Mouse (Mus musculus) midbrain, embryonic 14.5 days (tissue): ENCODE results near the gene Cdr2l. TPM values are rescaled to one million over a fixed set of nuclear protein-coding genes. Genes with fewer than 3 reads are reported as not detected.

Experiments
- ATAC-seq: fragments of 200-750 bp; cut with Nextera tagmentation; 2 replicates; pipeline ENCODE4 v1.8.0; 2017; ENCODE audit warnings: moderate number of reproducible peaks, moderate library complexity; ENCODE audit not compliant: low FRiP score, low TSS enrichment
- DNase-seq: peaks from one replicate; pipeline ENCODE4 v3.0.0-alpha.2; 2015
- H3K27ac ChIP-seq: fragments of 300-500 bp; sonication (generic); replicated peaks from 2 replicates; pipeline ENCODE4 v1.5.1; 2014; ENCODE audit warnings: mild to moderate bottlenecking, low read depth, low read length, moderate library complexity
- H3K27me3 ChIP-seq: fragments of 300-500 bp; sonication (generic); 2 replicates; pipeline ENCODE4 v1.6.1; 2014; ENCODE audit warnings: low read length, control low read depth, mixed read lengths; ENCODE audit not compliant: control insufficient read depth, insufficient read depth
- H3K36me3 ChIP-seq: fragments of 300-500 bp; sonication (generic); 2 replicates; pipeline ENCODE4 v1.6.1; 2014; ENCODE audit warnings: low read length, control low read depth; ENCODE audit not compliant: control insufficient read depth, insufficient read depth
- H3K4me1 ChIP-seq: fragments of 300-500 bp; sonication (generic); 2 replicates; pipeline ENCODE4 v1.6.1; 2014; ENCODE audit warnings: mild to moderate bottlenecking, antibody characterized with exemption, low read length, control low read depth; ENCODE audit not compliant: control insufficient read depth, insufficient read depth
- H3K4me2 ChIP-seq: fragments of 300-500 bp; sonication (generic); 2 replicates; pipeline ENCODE4 v1.6.1; 2014; ENCODE audit warnings: mild to moderate bottlenecking, low read length, moderate library complexity
- H3K4me3 ChIP-seq: fragments of 300-500 bp; sonication (generic); replicated peaks from 2 replicates; pipeline ENCODE4 v1.5.1; 2014; ENCODE audit warnings: low read depth, low read length
- H3K9ac ChIP-seq: fragments of 300-500 bp; sonication (generic); replicated peaks from 2 replicates; pipeline ENCODE4 v1.6.1; 2014; ENCODE audit warnings: mild to moderate bottlenecking, low read length, moderate library complexity
- H3K9me3 ChIP-seq: fragments of 300-500 bp; sonication (generic); 2 replicates; pipeline ENCODE4 v1.6.1; 2016; ENCODE audit warnings: low read length, control low read depth, mixed read lengths; ENCODE audit not compliant: control insufficient read depth
- WGBS: fragments of 180-500 bp; shearing (Covaris S2); extraction: QIAGEN DNeasy Blood & Tissue Kit; methylation state at CpG from one replicate; pipeline ENCODE4 v1.1.7; 2014; 5-methylcytosine and 5-hydroxymethylcytosine counted together
- polyA plus RNA-seq: library from polyadenylated mRNA; unstranded; fragments of >200 nt; fragmentation: Nextera tagmentation; extraction: Ambion mirVana; gene quantifications from 2 replicates; pipeline ENCODE4 v1.2.1, GENCODE M21; 2014

The Cdr2l gene
- polyA plus RNA-seq, 1 experiment from 2014 or later: 27.1 TPM

GRCm38 (mm10) chr11:115423091-115423490 lies 41.4 kb downstream of the Cdr2l start:
- ATAC-seq: no peak
- Histone ChIP-seq H3K4me2 (no peak overlapping the region), H3K9ac (no peak overlapping the region), H3K9me3 (no peaks in the 10 kb centered on the region), H3K27me3 (no peaks in the 10 kb centered on the region), H3K27ac (no peak overlapping the region), H3K4me1 (peaks cover 19% of the 10 kb centered on the region), H3K36me3 (peaks cover 46% of the 10 kb centered on the region), H3K4me3 (no peak overlapping the region)
- DNase-seq: no peak
- WGBS: 90% methylated on average over 3 of the region's 3 CpGs

GRCm38 (mm10) chr11:115424666-115425065 lies 43.0 kb downstream of the Cdr2l start:
- no peak for DNase-seq
- Histone ChIP-seq H3K4me3 (no peak overlapping the region), H3K27me3 (no peaks in the 10 kb centered on the region), H3K4me2 (no peak overlapping the region), H3K27ac (no peak overlapping the region), H3K9ac (no peak overlapping the region), H3K4me1 (peaks cover 10% of the 10 kb centered on the region), H3K36me3 (peaks cover 55% of the 10 kb centered on the region), H3K9me3 (no peaks in the 10 kb centered on the region)
- WGBS: 86% methylated on average over 7 of the region's 7 CpGs
- no peak for ATAC-seq

GRCm38 (mm10) chr11:115425671-115426070 lies 44.0 kb downstream of the Cdr2l start:
- Histone ChIP-seq H3K27me3 (no peaks in the 10 kb centered on the region), H3K4me3 (no peak overlapping the region), H3K9ac (no peak overlapping the region), H3K9me3 (no peaks in the 10 kb centered on the region), H3K27ac (no peak overlapping the region), H3K4me1 (peaks cover 9% of the 10 kb centered on the region), H3K4me2 (no peak overlapping the region), H3K36me3 (peaks cover 65% of the 10 kb centered on the region)
- 94% methylated on average over 6 of the region's 6 CpGs for WGBS
- no peak for ATAC-seq
- DNase-seq: no peak

- Histone ChIP-seq H3K9me3 (no peaks in the 10 kb centered on the region), H3K4me1 (no peaks in the 10 kb centered on the region), H3K27me3 (no peaks in the 10 kb centered on the region), H3K4me3 (0 out of 2 replicates have a peak overlapping the region, but pooled peaks have one; percentile 13), H3K9ac (peak overlapping the region; percentile 23; the same call in 1 of the 2 replicates), H3K27ac (peak overlapping the region; percentile 75), H3K4me2 (peak overlapping the region; percentile 41), H3K36me3 (peaks cover 80% of the 10 kb centered on the region)
- 36% methylated on average over 20 of the region's 20 CpGs for WGBS
- peak; percentile 48; the same call in 1 of the 2 replicates for ATAC-seq
- DNase-seq: peak; percentile 92
Observed at GRCm38 (mm10) chr11:115427482-115428331, 46.0 kb downstream of the Cdr2l start.

GRCm38 (mm10) chr11:115429307-115429706 lies 47.6 kb downstream of the Cdr2l start:
- H3K4me2 ChIP-seq: no peak overlapping the region
- DNase-seq: no peak
- no peak overlapping the region for H3K27ac ChIP-seq
- no peaks in the 10 kb centered on the region for H3K4me1 ChIP-seq
- no peaks in the 10 kb centered on the region for H3K27me3 ChIP-seq
- whole genome bisulfite sequencing: 94% methylated on average over 7 of the region's 7 CpGs
- no peaks in the 10 kb centered on the region for H3K9me3 ChIP-seq
- no peak overlapping the region for H3K4me3 ChIP-seq
- peaks cover 76% of the 10 kb centered on the region for H3K36me3 ChIP-seq
- H3K9ac ChIP-seq: no peak overlapping the region
- no peak for ATAC-seq

GRCm38 (mm10) chr11:115430561-115430960 lies 48.8 kb downstream of the Cdr2l start:
- Histone ChIP-seq H3K9ac (no peak overlapping the region), H3K4me2 (no peak overlapping the region), H3K9me3 (no peaks in the 10 kb centered on the region), H3K36me3 (peaks cover 64% of the 10 kb centered on the region), H3K4me1 (peaks cover 3% of the 10 kb centered on the region; the same call in 1 of the 2 replicates), H3K27me3 (no peaks in the 10 kb centered on the region), H3K4me3 (no peak overlapping the region), H3K27ac (no peak overlapping the region)
- DNase-seq (no peak), ATAC-seq (no peak)
- WGBS: 95% methylated on average over 6 of the region's 6 CpGs

- H3K4me1 ChIP-seq: peaks cover 11% of the 10 kb centered on the region; the same call in 1 of the 2 replicates
- ATAC-seq (no peak), DNase-seq (no peak)
- H3K36me3 ChIP-seq: peaks cover 44% of the 10 kb centered on the region
- no peaks in the 10 kb centered on the region for H3K27me3 ChIP-seq
- no peaks in the 10 kb centered on the region for H3K9me3 ChIP-seq
- no peak overlapping the region for H3K9ac ChIP-seq
- no peak overlapping the region for H3K4me3 ChIP-seq
- WGBS: 86% methylated on average over 4 of the region's 4 CpGs
- H3K4me2 ChIP-seq: no peak overlapping the region
- no peak overlapping the region for H3K27ac ChIP-seq
Observed at GRCm38 (mm10) chr11:115432814-115433213, 51.1 kb downstream of the Cdr2l start.

GRCm38 (mm10) chr11:115433342-115433741 lies 51.6 kb downstream of the Cdr2l start:
- Histone ChIP-seq H3K4me2 (no peak overlapping the region), H3K4me1 (peaks cover 11% of the 10 kb centered on the region; the same call in 1 of the 2 replicates), H3K9ac (no peak overlapping the region), H3K27me3 (no peaks in the 10 kb centered on the region), H3K27ac (no peak overlapping the region), H3K4me3 (no peak overlapping the region), H3K9me3 (no peaks in the 10 kb centered on the region), H3K36me3 (peaks cover 44% of the 10 kb centered on the region)
- 81% methylated on average over 6 of the region's 6 CpGs for WGBS
- no peak for DNase-seq
- no peak for ATAC-seq
